Mouse (Mus musculus): ENCODE measurements around the gene Mcoln1.

DNA sequence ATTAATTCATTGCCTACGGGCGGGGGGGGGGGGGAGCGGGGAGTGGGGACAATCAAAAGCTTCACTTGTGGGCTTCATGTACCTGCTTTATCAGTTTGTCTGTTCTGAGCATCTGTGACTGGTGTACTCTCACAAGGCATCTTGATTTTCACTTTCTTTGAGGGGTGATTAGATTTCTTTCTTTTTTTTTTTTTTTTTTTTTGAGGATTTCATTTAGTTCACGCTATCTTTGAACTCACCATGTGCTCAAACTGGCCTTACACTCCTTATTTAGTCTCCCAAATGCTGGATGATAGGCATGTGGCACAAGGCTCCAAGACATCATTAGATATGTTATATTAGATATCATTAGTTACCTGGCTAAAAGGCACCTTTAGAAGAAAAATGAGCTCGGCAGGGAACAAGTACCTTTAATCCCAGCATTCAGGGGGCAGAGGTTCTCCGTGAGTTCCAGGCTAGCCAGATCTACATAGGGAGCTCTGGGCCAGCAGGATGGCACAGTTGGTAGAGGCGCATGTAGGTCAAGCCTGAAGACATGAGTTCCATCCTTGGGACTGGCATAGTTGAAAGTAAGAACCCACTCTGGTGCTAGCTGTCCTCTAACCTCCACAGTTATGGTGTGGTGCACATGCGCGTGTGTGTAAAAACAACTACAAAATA lies 32.2 kb upstream of the Mcoln1 start:
- TF ChIP-seq CTCF (IDR thresholded peaks at IDR 0.05; ENCODE audit: insufficient read depth, low read length) (no peak), POLR2A (IDR thresholded peaks at IDR 0.05; ENCODE audit: borderline replicate concordance, extremely low read depth, low read depth, low read length) (no peak)
